Mouse (Mus musculus) lung, adult 2 months (tissue): Measurements from ENCODE around the gene Ublcp1.

Experiments used
- CTCF ChIP-seq: fragments of 200-500 bp; IDR thresholded peaks from 2 replicates; pipeline ENCODE4 v1.5.1; 2011; ENCODE audit warnings: mild to moderate bottlenecking, low read length, control low read depth; ENCODE audit not compliant: insufficient read depth
- POLR2A ChIP-seq: fragments of 200-500 bp; IDR thresholded peaks from 2 replicates; pipeline ENCODE4 v1.6.1; 2011; ENCODE audit warnings: low read depth, mild to moderate bottlenecking, control low read depth, low read length, borderline replicate concordance; ENCODE audit errors: extremely low read depth

- TF ChIP-seq CTCF (no peak), POLR2A (no peak)
Measured at GRCm38 (mm10) chr11:44430036-44430435, 40.3 kb downstream of the Ublcp1 start.
